Mouse (Mus musculus) heart, embryonic 15.5 days (tissue): ENCODE measurements around the gene Syf2. TPM values are rescaled to one million over a fixed set of nuclear protein-coding genes. Genes with fewer than 3 reads are reported as not detected.
A peak's percentile ranks its signal among the peaks of the same experiment; 100 is the strongest.

ENCODE experiments used
- ATAC-seq: fragments of 200-750 bp; cut with Nextera tagmentation; replicated peaks from 2 replicates; pipeline ENCODE4 v1.8.0; 2017; ENCODE audit warnings: low read depth, moderate TSS enrichment; ENCODE audit not compliant: insufficient number of reproducible peaks, insufficient read depth, low FRiP score
- H3K27ac ChIP-seq: fragments of 300-500 bp; sonication (generic); 2 replicates; pipeline ENCODE4 v1.5.1; 2015; ENCODE audit warnings: mild to moderate bottlenecking, inconsistent platforms
- H3K27me3 ChIP-seq: fragments of 300-500 bp; sonication (generic); 2 replicates; pipeline ENCODE4 v1.6.1; 2015; ENCODE audit warnings: inconsistent platforms
- H3K36me3 ChIP-seq: fragments of 300-500 bp; sonication (generic); 2 replicates; pipeline ENCODE4 v1.6.1; 2015; ENCODE audit warnings: mild to moderate bottlenecking, inconsistent platforms
- H3K4me1 ChIP-seq: fragments of 300-500 bp; sonication (generic); replicated peaks from 2 replicates; pipeline ENCODE4 v1.6.1; 2015; ENCODE audit warnings: inconsistent platforms
- H3K4me2 ChIP-seq: fragments of 300-500 bp; sonication (generic); 2 replicates; pipeline ENCODE4 v1.6.1; 2015; ENCODE audit warnings: inconsistent platforms, mild to moderate bottlenecking, moderate library complexity
- H3K4me3 ChIP-seq: fragments of 300-500 bp; sonication (generic); 2 replicates; pipeline ENCODE4 v1.5.1; 2015; ENCODE audit warnings: mild to moderate bottlenecking, inconsistent platforms
- H3K9ac ChIP-seq: fragments of 300-500 bp; sonication (generic); 2 replicates; pipeline ENCODE4 v1.6.1; 2015; ENCODE audit warnings: mild to moderate bottlenecking, inconsistent platforms
- H3K9me3 ChIP-seq: fragments of 300-500 bp; sonication (generic); replicated peaks from 2 replicates; pipeline ENCODE4 v1.6.1; 2016; ENCODE audit warnings: inconsistent platforms
- WGBS: fragments of 180-500 bp; shearing (Covaris S2); methylation state at CpG from one replicate; pipeline ENCODE4 v1.1.7; 2015; ENCODE audit warnings: mixed read lengths; 5-methylcytosine and 5-hydroxymethylcytosine counted together
- polyA plus RNA-seq: library from polyadenylated mRNA; unstranded; fragments of >200 nt; fragmentation: Nextera tagmentation; extraction: Ambion mirVana; gene quantifications from 2 replicates; pipeline ENCODE4 v1.2.1, GENCODE M21; 2015

Syf2 gene
- polyA plus RNA-seq, 1 experiment from 2014 or later, result 57.6 TPM

GRCm38 (mm10) chr4:134981959-134982431 is 51.3 kb downstream of the Syf2 start:
- Histone ChIP-seq H3K36me3 (no peaks in the 10 kb centered on the region), H3K27me3 (no peaks in the 10 kb centered on the region; the same call in 1 of the 2 replicates), H3K9ac (no peak overlapping the region), H3K4me1 (peaks cover 6% of the 10 kb centered on the region; the same call in 1 of the 2 replicates), H3K4me2 (no peak overlapping the region), H3K4me3 (no peak overlapping the region), H3K27ac (no peak overlapping the region), H3K9me3 (no peaks in the 10 kb centered on the region; the same call in 1 of the 2 replicates)
- WGBS, result 29% methylated on average over 7 of the region's 7 CpGs
- ATAC-seq, result peak; percentile 53; the same call in 1 of the 2 replicates

GRCm38 (mm10) chr4:134983136-134983535 is 52.4 kb downstream of the Syf2 start:
- Histone ChIP-seq H3K27me3 (no peaks in the 10 kb centered on the region; the same call in 1 of the 2 replicates), H3K36me3 (no peaks in the 10 kb centered on the region), H3K9ac (no peak overlapping the region), H3K27ac (no peak overlapping the region), H3K4me3 (no peak overlapping the region), H3K4me1 (peaks cover 6% of the 10 kb centered on the region; the same call in 1 of the 2 replicates), H3K9me3 (no peaks in the 10 kb centered on the region; the same call in 1 of the 2 replicates), H3K4me2 (no peak overlapping the region)
- WGBS, result 52% methylated on average over 5 of the region's 5 CpGs
- ATAC-seq, result no peak

- Histone ChIP-seq H3K9ac (no peak overlapping the region), H3K4me3 (no peak overlapping the region), H3K36me3 (no peaks in the 10 kb centered on the region), H3K27me3 (no peaks in the 10 kb centered on the region; the same call in 1 of the 2 replicates), H3K4me2 (no peak overlapping the region), H3K27ac (no peak overlapping the region), H3K9me3 (no peaks in the 10 kb centered on the region; the same call in 1 of the 2 replicates), H3K4me1 (peaks cover 6% of the 10 kb centered on the region; the same call in 1 of the 2 replicates)
- ATAC-seq, result no peak
- WGBS, result 61% methylated on average over 3 of the region's 3 CpGs
These were observed 53.9 kb downstream of the Syf2 start for GRCm38 (mm10) chr4:134984555-134984954.

GRCm38 (mm10) chr4:134985626-134986335 is 55.1 kb downstream of the Syf2 start:
- ATAC-seq, result no peak
- H3K4me1 ChIP-seq, result peaks cover 6% of the 10 kb centered on the region; the same call in 1 of the 2 replicates
- H3K27ac ChIP-seq, result no peak overlapping the region
- no peaks in the 10 kb centered on the region for H3K36me3 ChIP-seq
- H3K4me2 ChIP-seq, result no peak overlapping the region
- H3K9ac ChIP-seq, result no peak overlapping the region
- H3K9me3 ChIP-seq, result no peaks in the 10 kb centered on the region; the same call in 1 of the 2 replicates
- no peak overlapping the region for H3K4me3 ChIP-seq
- 71% methylated on average over 11 of the region's 11 CpGs for WGBS
- H3K27me3 ChIP-seq, result no peaks in the 10 kb centered on the region; the same call in 1 of the 2 replicates

GRCm38 (mm10) chr4:134986336-134986635 is 55.6 kb downstream of the Syf2 start:
- Histone ChIP-seq H3K9ac (no peak overlapping the region), H3K9me3 (no peaks in the 10 kb centered on the region; the same call in 1 of the 2 replicates), H3K4me2 (no peak overlapping the region), H3K4me1 (peaks cover 6% of the 10 kb centered on the region; the same call in 1 of the 2 replicates), H3K27ac (no peak overlapping the region), H3K36me3 (no peaks in the 10 kb centered on the region), H3K4me3 (no peak overlapping the region), H3K27me3 (no peaks in the 10 kb centered on the region; the same call in 1 of the 2 replicates)
- no peak for ATAC-seq
- WGBS, result 44% methylated on average over 4 of the region's 4 CpGs

GRCm38 (mm10) chr4:134986963-134987362 is 56.3 kb downstream of the Syf2 start:
- H3K36me3 ChIP-seq, result no peaks in the 10 kb centered on the region
- no peaks in the 10 kb centered on the region; the same call in 1 of the 2 replicates for H3K9me3 ChIP-seq
- 79% methylated on average over 3 of the region's 3 CpGs for WGBS
- H3K4me2 ChIP-seq, result no peak overlapping the region
- H3K9ac ChIP-seq, result no peak overlapping the region
- H3K27me3 ChIP-seq, result no peaks in the 10 kb centered on the region; the same call in 1 of the 2 replicates
- H3K27ac ChIP-seq, result no peak overlapping the region
- no peak for ATAC-seq
- peaks cover 2% of the 10 kb centered on the region; the same call in 1 of the 2 replicates for H3K4me1 ChIP-seq
- H3K4me3 ChIP-seq, result no peak overlapping the region

Other genes with a start within 250 kb of the Syf2 start
- 5.1 and 6.6 TPM in 2 replicates for gene Man1c1, start 226.6 kb upstream of the Syf2 start, polyA plus RNA-seq
- 11.6 and 16.0 TPM in 2 replicates for gene Ldlrap1, start 162.9 kb upstream of the Syf2 start, polyA plus RNA-seq
- 22.0 and 25.5 TPM in 2 replicates for gene Maco1, start 77.6 kb upstream of the Syf2 start, polyA plus RNA-seq
- gene Rhd, start 66.4 kb upstream of the Syf2 start, polyA plus RNA-seq, result 5.4 and 8.9 TPM in 2 replicates
- 142 TPM in 2 replicates for gene Tmem50a, start 15.9 kb upstream of the Syf2 start, polyA plus RNA-seq
- gene Rsrp1, start 7.3 kb upstream of the Syf2 start, polyA plus RNA-seq, result 366 and 379 TPM in 2 replicates
- 0.14 and 0.77 TPM in 2 replicates for gene Runx3, start 189.8 kb downstream of the Syf2 start, polyA plus RNA-seq